Mouse (Mus musculus): ENCODE data around the gene Gm11758.
"Not testable (repeated sequence)": the region's sequence is repeated elsewhere in the genome, so short reads cannot be mapped to it uniquely, and the experiment has no call there.

Gm11758 gene

DNA sequence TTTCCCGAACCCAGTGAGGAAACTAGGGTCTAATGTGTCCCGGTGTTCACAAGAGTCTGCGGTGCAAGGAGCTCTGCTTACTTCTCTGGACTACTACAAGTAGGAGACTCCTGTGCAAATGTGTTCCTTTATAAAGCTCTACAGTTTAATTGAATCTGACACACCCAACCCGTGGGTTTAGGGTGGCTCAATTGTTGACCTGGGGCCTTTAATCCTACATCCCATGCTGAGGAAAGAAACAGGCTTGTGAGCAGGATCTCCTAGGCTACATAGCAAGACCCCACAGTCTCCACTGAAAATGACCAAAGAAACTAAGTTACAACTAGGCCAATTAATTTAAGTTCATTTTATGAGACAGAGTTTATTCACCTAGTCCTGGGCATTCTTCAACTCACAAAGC lies at the start of gene Gm11758:
Gene Gm11758, minus strand, starts transcription at position 101 of the 400 bp plus-strand sequence.
- DNase-seq (ENCODE audit: low spot score in 2 of 2) = not testable (repeated sequence)

DNA sequence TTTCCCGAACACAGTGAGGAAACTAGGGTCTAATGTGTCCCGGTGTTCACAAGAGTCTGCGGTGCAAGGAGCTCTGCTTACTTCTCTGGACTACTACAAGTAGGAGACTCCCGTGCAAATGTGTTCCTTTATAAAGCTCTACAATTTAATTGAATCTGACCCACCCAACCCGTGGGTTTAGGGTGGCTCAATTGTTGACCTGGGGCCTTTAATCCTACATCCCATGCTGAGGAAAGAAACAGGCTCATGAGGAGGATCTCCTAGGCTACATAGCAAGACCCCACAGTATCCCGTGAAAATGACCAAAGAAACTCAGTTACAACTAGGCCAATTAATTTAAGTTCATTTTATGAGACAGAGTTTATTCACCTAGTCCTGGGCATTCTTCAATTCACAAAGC lies 44.6 kb upstream of the Gm11758 start, which contains the start of gene Gm11756:
Gene Gm11756, minus strand, starts transcription at position 101 of the 400 bp plus-strand sequence.
- not testable (repeated sequence) for DNase-seq (ENCODE audit: low spot score in 2 of 2)

DNA sequence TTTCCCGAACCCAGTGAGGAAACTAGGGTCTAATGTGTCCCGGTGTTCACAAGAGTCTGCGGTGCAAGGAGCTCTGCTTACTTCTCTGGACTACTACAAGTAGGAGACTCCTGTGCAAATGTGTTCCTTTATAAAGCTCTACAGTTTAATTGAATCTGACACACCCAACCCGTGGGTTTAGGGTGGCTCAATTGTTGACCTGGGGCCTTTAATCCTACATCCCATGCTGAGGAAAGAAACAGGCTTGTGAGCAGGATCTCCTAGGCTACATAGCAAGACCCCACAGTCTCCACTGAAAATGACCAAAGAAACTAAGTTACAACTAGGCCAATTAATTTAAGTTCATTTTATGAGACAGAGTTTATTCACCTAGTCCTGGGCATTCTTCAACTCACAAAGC lies 29.8 kb upstream of the Gm11758 start, which contains the start of gene Gm13871:
Gene Gm13871, minus strand, starts transcription at position 101 of the 400 bp plus-strand sequence.
- not testable (repeated sequence) for DNase-seq (ENCODE audit: low spot score in 2 of 2)

DNA sequence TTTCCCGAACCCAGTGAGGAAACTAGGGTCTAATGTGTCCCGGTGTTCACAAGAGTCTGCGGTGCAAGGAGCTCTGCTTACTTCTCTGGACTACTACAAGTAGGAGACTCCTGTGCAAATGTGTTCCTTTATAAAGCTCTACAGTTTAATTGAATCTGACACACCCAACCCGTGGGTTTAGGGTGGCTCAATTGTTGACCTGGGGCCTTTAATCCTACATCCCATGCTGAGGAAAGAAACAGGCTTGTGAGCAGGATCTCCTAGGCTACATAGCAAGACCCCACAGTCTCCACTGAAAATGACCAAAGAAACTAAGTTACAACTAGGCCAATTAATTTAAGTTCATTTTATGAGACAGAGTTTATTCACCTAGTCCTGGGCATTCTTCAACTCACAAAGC lies 14.9 kb upstream of the Gm11758 start, which contains the start of gene Gm11757:
Gene Gm11757, minus strand, starts transcription at position 101 of the 400 bp plus-strand sequence.
- DNase-seq (ENCODE audit: low spot score in 2 of 2) = not testable (repeated sequence)

DNA sequence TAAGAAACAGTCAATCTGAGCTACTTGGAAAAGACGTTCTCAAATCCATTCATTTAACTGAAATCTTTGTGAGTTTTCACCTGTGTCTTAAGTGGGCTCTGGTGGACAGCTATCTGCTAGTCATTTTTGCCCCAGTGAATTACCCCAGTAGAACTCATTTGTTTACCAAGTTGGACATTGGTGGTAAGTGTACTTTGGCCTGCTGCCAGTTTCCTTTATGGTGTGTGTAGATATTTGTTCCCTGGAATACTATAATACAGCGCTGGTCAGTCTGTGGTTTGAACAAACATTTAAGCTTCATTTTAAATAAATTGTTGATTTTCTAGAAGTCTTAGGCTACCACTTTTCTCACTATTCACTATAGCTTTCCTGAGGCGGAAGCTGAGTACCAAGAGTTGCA lies 49.5 kb downstream of the Gm11758 start:
- DNase-seq (ENCODE audit: low spot score in 2 of 2) = no peak

Data from urinary bladder, postnatal 36 days (tissue).